Mouse (Mus musculus): ENCODE measurements at regions not wholly inside any gene's neighbourhood (a gene's known extent, or its start where the extent isn't known, plus 50 kb on each side); places are given as distances from the start of the nearest gene placed in this dataset.

- DNase-seq (ENCODE audit: low spot score in 2 of 2), result no peak
Observed at GRCm38 (mm10) chr13:78717686-78718431, 518.3 kb upstream of the Nr2f1 start.

DNA sequence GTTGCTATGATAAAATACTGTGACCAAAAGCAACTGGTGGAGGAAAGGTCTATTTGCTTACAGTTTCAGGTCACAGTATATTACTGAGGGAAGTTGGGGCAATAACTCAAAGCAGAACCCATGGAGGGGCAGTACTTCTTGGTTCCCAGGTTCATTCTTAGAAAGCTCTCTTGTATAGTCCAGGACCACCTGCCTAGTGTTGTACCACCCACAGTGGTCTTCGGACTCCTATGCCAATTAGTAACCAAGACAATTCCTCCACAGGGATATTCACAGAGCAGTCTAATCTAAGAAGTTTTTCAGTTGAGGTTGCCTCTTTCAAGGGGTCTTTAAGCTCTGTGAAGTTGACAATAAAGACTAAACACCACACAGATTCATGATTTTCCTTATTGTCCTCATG is 517.6 kb upstream of the Nr2f1 start:
- DNase-seq (ENCODE audit: low spot score in 2 of 2), result no peak

DNA sequence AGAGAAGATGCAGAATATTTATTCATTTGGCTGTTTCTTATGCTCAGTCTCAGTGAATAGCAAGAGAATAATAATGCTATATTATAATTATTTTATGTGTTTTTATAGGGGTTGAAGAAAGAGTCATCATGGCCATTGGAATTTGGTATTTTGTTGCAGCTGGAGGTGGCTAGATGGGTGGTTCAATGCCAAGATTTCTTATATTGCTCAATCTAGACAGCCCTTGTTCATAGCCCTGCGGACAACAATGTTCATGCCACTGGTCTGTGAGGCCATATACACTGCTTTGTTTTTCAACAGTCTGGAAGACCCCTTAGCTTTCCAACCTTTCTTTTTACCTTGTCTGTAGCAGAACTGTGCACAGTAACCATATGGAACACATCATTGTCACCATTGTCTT is 505.1 kb upstream of the Nr2f1 start:
- no peak for DNase-seq (ENCODE audit: low spot score in 2 of 2)

DNA sequence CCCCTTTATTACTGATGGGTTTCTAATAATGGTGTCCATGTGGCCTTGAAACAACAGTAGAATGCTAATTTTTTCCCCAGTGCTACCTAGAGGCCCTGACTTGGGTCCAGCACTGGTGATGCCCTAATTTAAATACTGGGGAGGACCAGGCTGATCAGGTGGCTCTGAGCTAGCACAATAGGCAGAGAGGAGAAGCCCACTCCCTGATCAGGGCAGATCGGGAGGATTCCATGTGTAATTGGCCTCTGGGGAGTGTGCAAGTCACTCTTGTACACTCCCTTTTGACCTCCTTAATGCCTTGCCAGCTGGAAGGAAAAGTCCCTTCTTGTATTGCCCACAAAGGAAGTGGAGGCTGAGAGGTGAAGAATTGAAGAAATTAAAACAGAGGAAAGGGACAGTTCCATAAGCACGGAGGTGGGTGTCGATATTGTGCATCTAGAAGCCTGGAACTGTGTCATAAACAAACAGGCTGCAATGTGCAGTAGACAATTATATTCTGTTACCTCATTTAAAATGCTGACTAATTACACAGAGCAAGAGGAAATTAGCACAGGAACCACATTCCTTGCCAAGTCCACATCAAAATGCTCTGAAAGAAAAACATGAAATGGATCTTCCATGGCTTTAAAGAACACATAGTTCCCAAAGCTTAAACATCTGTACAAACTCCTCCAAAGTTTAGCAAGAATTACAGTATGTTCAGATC is 498.4 kb upstream of the Nr2f1 start:
- peak in 1 of 2 experiments; percentile 15 for DNase-seq (ENCODE audit: low spot score in 2 of 2)

GRCm38 (mm10) chr13:78679255-78679895 is 479.8 kb upstream of the Nr2f1 start:
- DNase-seq (ENCODE audit: low spot score in 2 of 2), result no peak

DNA sequence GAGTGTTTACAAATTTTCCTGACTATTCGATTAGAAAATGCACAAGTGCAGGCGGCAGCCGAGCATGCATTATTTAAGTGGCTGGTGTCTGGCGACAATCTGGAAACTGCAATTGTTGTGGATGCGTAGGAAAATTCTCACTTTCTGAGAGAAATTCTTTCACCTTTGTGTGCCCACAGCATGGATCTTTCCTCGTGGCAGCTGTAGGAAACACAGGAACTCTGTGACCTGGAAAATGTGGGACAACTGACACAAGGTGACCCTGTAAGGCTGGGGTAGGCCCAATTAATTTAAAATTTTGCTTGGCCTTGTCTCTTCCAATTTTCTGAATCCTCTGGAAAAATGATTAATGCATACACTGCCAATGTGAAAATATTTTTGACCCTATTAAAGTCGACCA is 478.7 kb upstream of the Nr2f1 start:
- DNase-seq (ENCODE audit: low spot score in 2 of 2), result no peak

- DNase-seq (ENCODE audit: low spot score in 2 of 2), result no peak
Observed at GRCm38 (mm10) chr13:78658285-78658684, 458.7 kb upstream of the Nr2f1 start.

- DNase-seq (ENCODE audit: low spot score in 2 of 2), result no peak
Observed at GRCm38 (mm10) chr13:78656766-78657165, 457.2 kb upstream of the Nr2f1 start.

- no peak for DNase-seq (ENCODE audit: low spot score in 2 of 2)
Observed at GRCm38 (mm10) chr13:78656196-78656595, 456.6 kb upstream of the Nr2f1 start.

- DNase-seq (ENCODE audit: low spot score in 2 of 2), result no peak
Observed at GRCm38 (mm10) chr13:78650824-78651223, 451.3 kb upstream of the Nr2f1 start.

GRCm38 (mm10) chr13:78644556-78644955 is 445.0 kb upstream of the Nr2f1 start:
- DNase-seq (ENCODE audit: low spot score in 2 of 2), result no peak

- no peak for DNase-seq (ENCODE audit: low spot score in 2 of 2)
Observed at GRCm38 (mm10) chr13:78643023-78643422, 443.5 kb upstream of the Nr2f1 start.

DNA sequence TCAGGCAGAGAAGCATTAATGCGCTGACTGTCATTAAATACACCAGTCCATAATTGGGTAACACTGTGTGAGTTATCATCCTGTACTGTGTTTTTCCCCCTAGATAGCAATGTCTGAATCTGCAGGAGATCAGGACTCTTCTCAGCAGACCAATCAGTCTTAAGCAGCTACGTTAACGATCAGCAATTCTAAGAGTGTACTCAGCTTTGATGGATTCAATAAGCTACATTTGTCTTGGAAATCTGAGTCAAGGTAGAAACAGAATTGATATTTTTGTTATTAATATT is 442.8 kb upstream of the Nr2f1 start:
- DNase-seq (ENCODE audit: low spot score in 2 of 2), result no peak

- DNase-seq (ENCODE audit: low spot score in 2 of 2), result no peak
Observed at GRCm38 (mm10) chr13:78641687-78642442, 442.3 kb upstream of the Nr2f1 start.

DNA sequence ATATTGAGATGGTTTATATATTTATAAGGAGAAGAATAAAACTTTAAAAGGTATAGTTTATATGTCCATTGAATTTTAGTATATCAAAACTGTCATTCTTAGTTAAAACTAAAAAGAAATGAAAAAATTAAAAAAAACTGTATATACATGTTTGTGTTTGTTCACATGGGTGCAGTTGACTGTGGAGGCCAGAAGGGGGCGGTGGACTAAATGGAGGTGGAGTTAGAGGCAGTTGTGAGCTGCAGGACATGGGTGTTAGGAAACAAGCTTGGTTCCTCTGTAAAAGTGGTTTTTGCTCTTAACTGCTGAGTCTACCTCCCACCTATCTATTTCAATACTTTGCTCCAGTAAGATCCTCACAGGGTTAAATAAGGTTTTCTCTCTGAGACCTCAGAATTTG is 440.8 kb upstream of the Nr2f1 start:
- no peak for DNase-seq (ENCODE audit: low spot score in 2 of 2)

- DNase-seq (ENCODE audit: low spot score in 2 of 2), result no peak
Observed at GRCm38 (mm10) chr13:78638462-78638861, 438.9 kb upstream of the Nr2f1 start.

DNA sequence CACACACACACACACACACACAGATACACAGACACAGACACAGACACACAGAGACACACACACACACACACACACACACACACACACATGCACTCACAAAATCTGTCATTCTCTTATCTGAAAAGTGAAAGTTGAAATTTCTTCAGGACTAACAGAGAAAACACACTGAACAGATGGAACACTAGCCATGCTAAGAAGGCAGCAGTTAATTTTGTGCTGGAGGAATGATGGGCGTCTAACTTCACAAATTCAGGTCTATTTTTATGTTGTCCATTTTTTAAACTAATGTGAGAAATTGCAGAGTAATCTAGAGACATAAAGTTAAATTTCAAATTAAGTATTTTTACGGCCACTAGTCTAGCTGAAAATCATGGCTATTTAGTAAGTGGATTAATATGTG is 432.1 kb upstream of the Nr2f1 start:
- no peak for DNase-seq (ENCODE audit: low spot score in 2 of 2)

DNA sequence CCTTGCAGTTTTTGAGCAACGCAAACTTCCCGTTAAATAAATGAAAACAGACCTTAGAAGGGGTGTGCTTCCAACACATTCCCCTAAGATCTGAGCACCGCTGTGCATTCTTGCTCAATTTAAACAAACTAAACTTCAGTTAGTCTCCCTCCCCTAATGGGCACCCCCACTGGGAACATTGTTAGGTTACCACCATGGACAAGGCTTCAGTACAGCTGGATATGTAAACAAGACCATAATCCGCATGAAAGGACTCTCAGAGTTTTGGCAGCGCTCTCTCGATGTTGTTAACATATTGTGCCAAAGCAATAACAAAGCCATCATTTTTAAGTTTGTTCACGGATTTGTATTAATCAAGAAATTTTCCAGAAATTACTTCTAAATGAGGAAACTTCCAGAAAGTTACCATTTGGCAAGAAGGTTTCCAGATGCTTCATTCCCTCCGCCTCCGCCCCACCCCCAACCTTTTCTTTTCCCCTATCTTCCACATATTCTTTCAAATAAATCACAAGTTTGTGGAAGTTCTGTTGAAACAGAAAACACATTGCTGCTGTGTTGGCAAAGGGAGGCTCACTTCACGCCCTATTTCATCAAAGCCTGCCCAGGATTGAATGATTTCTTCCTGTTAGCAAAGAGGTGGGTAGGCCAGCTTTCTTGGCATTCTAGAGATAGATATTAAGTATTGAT is 429.6 kb upstream of the Nr2f1 start:
- DNase-seq (ENCODE audit: low spot score in 2 of 2), result peak in 1 of 2 experiments; percentile 25

DNA sequence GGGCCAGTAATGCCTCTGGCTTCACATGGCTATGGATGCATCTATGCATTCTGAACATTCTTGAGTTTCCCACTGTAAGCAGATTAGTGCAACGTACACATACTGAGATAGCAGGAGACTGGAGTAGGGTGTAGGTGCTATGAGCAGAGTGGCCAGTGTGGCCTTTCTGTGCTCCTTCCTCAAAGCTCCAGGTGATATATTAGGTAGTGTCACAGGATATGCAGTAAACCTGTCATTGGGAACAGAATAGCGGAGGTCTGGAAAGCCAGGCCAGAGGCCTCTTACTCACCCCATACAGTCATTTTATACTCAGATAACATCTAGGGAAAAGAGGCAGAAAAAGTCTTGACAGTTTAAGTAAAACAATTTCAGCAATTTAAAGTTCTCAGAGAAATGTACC is 424.1 kb upstream of the Nr2f1 start:
- DNase-seq (ENCODE audit: low spot score in 2 of 2), result no peak

- DNase-seq (ENCODE audit: low spot score in 2 of 2), result no peak
Observed at GRCm38 (mm10) chr13:78602861-78603211, 403.3 kb upstream of the Nr2f1 start.

- no peak for DNase-seq (ENCODE audit: low spot score in 2 of 2)
Observed at GRCm38 (mm10) chr13:78602211-78602860, 402.8 kb upstream of the Nr2f1 start.

Data from layer of hippocampus, adult 18-20 months (tissue).